25 mouse cellular contexts compared by ENCODE assay signal in the genomic region with DNA sequence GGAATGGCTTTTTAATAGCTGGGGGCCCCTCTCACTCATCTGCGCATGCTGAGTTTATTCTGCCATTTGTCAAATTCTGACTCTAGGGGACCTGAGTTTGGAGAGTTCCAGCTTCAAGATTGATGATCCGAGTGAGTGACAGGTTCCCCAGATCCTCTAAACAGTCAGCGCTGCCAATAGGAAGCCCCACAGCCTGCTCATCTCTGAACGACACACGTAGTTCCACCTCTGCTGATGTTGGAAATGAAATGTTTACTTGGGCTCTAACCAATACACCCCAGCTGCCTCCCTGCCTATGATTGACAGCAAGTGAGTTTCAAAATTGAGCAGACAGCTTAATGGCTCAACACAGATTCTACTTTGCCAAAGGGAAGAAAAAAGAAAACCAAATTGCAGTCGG.
DNase-seq lines count a peak whose midpoint lies in the region; ATAC-seq and TF ChIP-seq lines count a peak whose summit lies in the region.
"Had no signal": no experiment of that assay in that cellular context is flagged by ENCODE, and none has a peak within 500 bp of the region (broad histone marks: within the 10 kb centered on the region; RNA-seq: fewer than 3 reads in every experiment).

No protein-coding gene starts in this region.

- no peaks in the 10 kb centered on the region for H3K9me3 ChIP-seq in forebrain, embryonic 16.5 days (ENCODE audit: control insufficient read depth, low read length)
- no peaks in the 10 kb centered on the region for H3K9me3 ChIP-seq in forebrain, embryonic 11.5 days (ENCODE audit: control insufficient read depth, low read length)
- H3K9me3 ChIP-seq in hindbrain, postnatal 0 days (ENCODE audit: low read length) = no peaks in the 10 kb centered on the region
- H3K9me3 ChIP-seq in hindbrain, embryonic 14.5 days (ENCODE audit: control insufficient read depth, low read length) = no peaks in the 10 kb centered on the region
- H3K9me3 ChIP-seq in midbrain, embryonic 14.5 days (ENCODE audit: control insufficient read depth, low read length) = no peaks in the 10 kb centered on the region
- H3K9me3 ChIP-seq in midbrain, embryonic 10.5 days (replicated peaks) = no peaks in the 10 kb centered on the region
- H3K9me3 ChIP-seq: embryonic facial prominence, embryonic 12.5 days; embryonic facial prominence, embryonic 15.5 days; forebrain, embryonic 15.5 days; hindbrain, embryonic 13.5 days; intestine, embryonic 15.5 days had no signal

- no peaks in the 10 kb centered on the region for H3K36me3 ChIP-seq in forebrain, embryonic 16.5 days (ENCODE audit: control insufficient read depth, insufficient read depth)
- H3K36me3 ChIP-seq in forebrain, embryonic 11.5 days (ENCODE audit: control insufficient read depth, insufficient read depth, low read length) = no peaks in the 10 kb centered on the region
- no peaks in the 10 kb centered on the region for H3K36me3 ChIP-seq in hindbrain, postnatal 0 days (ENCODE audit: insufficient read depth, low read length)
- no peaks in the 10 kb centered on the region for H3K36me3 ChIP-seq in hindbrain, embryonic 14.5 days (replicated peaks; ENCODE audit: control insufficient read depth, insufficient read depth)
- no peaks in the 10 kb centered on the region for H3K36me3 ChIP-seq in midbrain, embryonic 14.5 days (ENCODE audit: control insufficient read depth, insufficient read depth, low read length)
- H3K36me3 ChIP-seq in midbrain, embryonic 10.5 days = no peaks in the 10 kb centered on the region
- H3K36me3 ChIP-seq: embryonic facial prominence, embryonic 12.5 days; embryonic facial prominence, embryonic 15.5 days; forebrain, embryonic 15.5 days; G1E; hindbrain, embryonic 13.5 days; intestine, embryonic 15.5 days had no signal

- peak; percentile 61; the same call in 1 of the 2 replicates for ATAC-seq in forebrain, embryonic 16.5 days
- ATAC-seq in forebrain, embryonic 11.5 days (replicated peaks; ENCODE audit: low FRiP score) = no peak
- no peak for ATAC-seq in hindbrain, postnatal 0 days
- no peak for ATAC-seq in hindbrain, embryonic 14.5 days (ENCODE audit: low FRiP score)
- no peak for ATAC-seq in midbrain, embryonic 14.5 days (ENCODE audit: low FRiP score, low TSS enrichment)
- ATAC-seq: forebrain, embryonic 15.5 days; intestine, embryonic 15.5 days; Patski had no signal

- no peak overlapping the region for H3K27ac ChIP-seq in forebrain, embryonic 16.5 days (ENCODE audit: low read length)
- H3K27ac ChIP-seq in forebrain, embryonic 11.5 days (ENCODE audit: low read depth, low read length) = no peak overlapping the region
- no peak overlapping the region for H3K27ac ChIP-seq in hindbrain, postnatal 0 days
- no peak overlapping the region for H3K27ac ChIP-seq in hindbrain, embryonic 14.5 days
- H3K27ac ChIP-seq in midbrain, embryonic 14.5 days (replicated peaks; ENCODE audit: low read depth, low read length) = no peak overlapping the region
- no peak overlapping the region for H3K27ac ChIP-seq in midbrain, embryonic 10.5 days (replicated peaks)
- H3K27ac ChIP-seq: embryonic facial prominence, embryonic 12.5 days; embryonic facial prominence, embryonic 15.5 days; forebrain, embryonic 15.5 days; gastrocnemius, adult 2 months; hindbrain, embryonic 13.5 days; intestine, embryonic 15.5 days had no signal

- WGBS in forebrain, embryonic 16.5 days = 56% methylated on average over 6 of the region's 6 CpGs
- WGBS in forebrain, embryonic 11.5 days = 77% methylated on average over 6 of the region's 6 CpGs
- 48% methylated on average over 6 of the region's 6 CpGs for WGBS in hindbrain, postnatal 0 days
- 40% methylated on average over 6 of the region's 6 CpGs for WGBS in hindbrain, embryonic 14.5 days
- 71% methylated on average over 6 of the region's 6 CpGs for WGBS in midbrain, embryonic 14.5 days
- 79% methylated on average over 6 of the region's 6 CpGs for WGBS in midbrain, embryonic 10.5 days

- H3K4me1 ChIP-seq in forebrain, embryonic 16.5 days (replicated peaks; ENCODE audit: control insufficient read depth, insufficient read depth, low read length) = peaks cover 9% of the 10 kb centered on the region; the same call in 1 of the 2 replicates
- H3K4me1 ChIP-seq in forebrain, embryonic 11.5 days (replicated peaks; ENCODE audit: control insufficient read depth, insufficient read depth, low read length) = 0 out of 2 replicates have a peak, but pooled peaks cover 3% of the 10 kb centered on the region
- H3K4me1 ChIP-seq in hindbrain, postnatal 0 days (ENCODE audit: insufficient read depth, low read length) = no peaks in the 10 kb centered on the region; the same call in 1 of the 2 replicates
- no peaks in the 10 kb centered on the region for H3K4me1 ChIP-seq in hindbrain, embryonic 14.5 days (replicated peaks; ENCODE audit: control insufficient read depth, insufficient read depth, low read length)
- peaks cover 8% of the 10 kb centered on the region; the same call in 1 of the 2 replicates for H3K4me1 ChIP-seq in midbrain, embryonic 14.5 days (ENCODE audit: control insufficient read depth, insufficient read depth, low read length)
- peaks cover 25% of the 10 kb centered on the region for H3K4me1 ChIP-seq in midbrain, embryonic 10.5 days
- H3K4me1 ChIP-seq: embryonic facial prominence, embryonic 12.5 days; embryonic facial prominence, embryonic 15.5 days; intestine, embryonic 15.5 days had no signal

- H3K9ac ChIP-seq in forebrain, embryonic 16.5 days (replicated peaks; ENCODE audit: low read depth, low read length) = no peak overlapping the region
- no peak overlapping the region for H3K9ac ChIP-seq in forebrain, embryonic 11.5 days (ENCODE audit: low read length)
- H3K9ac ChIP-seq in hindbrain, postnatal 0 days (replicated peaks; ENCODE audit: low read length) = no peak overlapping the region
- H3K9ac ChIP-seq in hindbrain, embryonic 14.5 days = no peak overlapping the region
- H3K9ac ChIP-seq in midbrain, embryonic 14.5 days (replicated peaks; ENCODE audit: low read length) = no peak overlapping the region
- H3K9ac ChIP-seq: embryonic facial prominence, embryonic 12.5 days; embryonic facial prominence, embryonic 15.5 days; forebrain, embryonic 15.5 days; hindbrain, embryonic 13.5 days; intestine, embryonic 15.5 days had no signal

- H3K4me2 ChIP-seq in forebrain, embryonic 16.5 days (ENCODE audit: low read length) = no peak overlapping the region
- no peak overlapping the region for H3K4me2 ChIP-seq in forebrain, embryonic 11.5 days (ENCODE audit: low read depth, low read length, severe bottlenecking)
- no peak overlapping the region for H3K4me2 ChIP-seq in hindbrain, postnatal 0 days (ENCODE audit: low read depth, low read length)
- H3K4me2 ChIP-seq in hindbrain, embryonic 14.5 days (replicated peaks) = no peak overlapping the region
- no peak overlapping the region for H3K4me2 ChIP-seq in midbrain, embryonic 14.5 days (ENCODE audit: low read length)
- H3K4me2 ChIP-seq: embryonic facial prominence, embryonic 12.5 days; embryonic facial prominence, embryonic 15.5 days; forebrain, embryonic 15.5 days; heart, embryonic 11.5 days; hindbrain, embryonic 13.5 days; intestine, embryonic 15.5 days had no signal

- H3K4me3 ChIP-seq in forebrain, embryonic 16.5 days (replicated peaks; ENCODE audit: low read length) = no peak overlapping the region
- no peak overlapping the region for H3K4me3 ChIP-seq in forebrain, embryonic 11.5 days (ENCODE audit: low read depth, low read length)
- no peak overlapping the region for H3K4me3 ChIP-seq in hindbrain, postnatal 0 days (ENCODE audit: low read length)
- H3K4me3 ChIP-seq in hindbrain, embryonic 14.5 days (replicated peaks; ENCODE audit: low read length) = no peak overlapping the region
- H3K4me3 ChIP-seq in midbrain, embryonic 14.5 days (replicated peaks; ENCODE audit: low read depth, low read length) = no peak overlapping the region
- H3K4me3 ChIP-seq in midbrain, embryonic 10.5 days = no peak overlapping the region
- H3K4me3 ChIP-seq: embryonic facial prominence, embryonic 12.5 days; embryonic facial prominence, embryonic 15.5 days; forebrain, embryonic 15.5 days; gastrocnemius, adult 2 months; hindbrain, embryonic 13.5 days; intestine, embryonic 15.5 days had no signal

- no peak for TF ChIP-seq CTCF in hindbrain, postnatal 0 days (IDR thresholded peaks at IDR 0.05; ENCODE audit: low read depth)

- no peak for DNase-seq in forebrain, embryonic 11.5 days (ENCODE audit: low spot score)
- DNase-seq in hindbrain, postnatal 0 days (ENCODE audit: low spot score) = peak; percentile 22
- no peak for DNase-seq in hindbrain, embryonic 14.5 days (ENCODE audit: low spot score)
- DNase-seq in midbrain, embryonic 14.5 days = peak; percentile 15
- DNase-seq in midbrain, embryonic 10.5 days (ENCODE audit: low spot score) = no peak
- DNase-seq in kidney, adult 8-10 months = no peak
- DNase-seq: adrenal gland, postnatal 10 days; adrenal gland, postnatal 36 days; B cell, adult 2 months; cerebellum, adult 11 months; cerebellum, adult 2 months; cerebellum, adult 9-11 months; cerebellum, postnatal 25 days; gastrocnemius, adult 2 months; gastrocnemius, postnatal 14 days; heart, adult 11 months had no signal

- no peaks in the 10 kb centered on the region; the same call in 1 of the 2 replicates for H3K27me3 ChIP-seq in forebrain, embryonic 16.5 days (replicated peaks; ENCODE audit: control insufficient read depth, insufficient read depth, low read length)
- no peaks in the 10 kb centered on the region for H3K27me3 ChIP-seq in forebrain, embryonic 11.5 days (ENCODE audit: control insufficient read depth, insufficient read depth, low read length)
- H3K27me3 ChIP-seq in hindbrain, postnatal 0 days (ENCODE audit: insufficient read depth, low read length) = no peaks in the 10 kb centered on the region
- H3K27me3 ChIP-seq in hindbrain, embryonic 14.5 days (ENCODE audit: control insufficient read depth, insufficient read depth, low read length) = no peaks in the 10 kb centered on the region; the same call in 1 of the 2 replicates
- no peaks in the 10 kb centered on the region; the same call in 1 of the 2 replicates for H3K27me3 ChIP-seq in midbrain, embryonic 14.5 days (ENCODE audit: control insufficient read depth, insufficient read depth, low read length)
- H3K27me3 ChIP-seq in midbrain, embryonic 10.5 days (ENCODE audit: low read depth, poor library complexity, severe bottlenecking) = peaks cover 42% of the 10 kb centered on the region
- H3K27me3 ChIP-seq: forebrain, embryonic 15.5 days had no signal

Comparison
In these comparisons a context has a peak if more than half of its experiments do, and no peak if none do; other contexts are left out.
1. DNase-seq: peak in hindbrain, postnatal 0 days (single experiment) and midbrain, embryonic 14.5 days (single experiment); none in forebrain, embryonic 11.5 days (single experiment), hindbrain, embryonic 14.5 days (single experiment), midbrain, embryonic 10.5 days (single experiment) and kidney, adult 8-10 months (0 of 2).